Comparison of ENCODE assay signal across 21 mouse cellular contexts in the genomic region with DNA sequence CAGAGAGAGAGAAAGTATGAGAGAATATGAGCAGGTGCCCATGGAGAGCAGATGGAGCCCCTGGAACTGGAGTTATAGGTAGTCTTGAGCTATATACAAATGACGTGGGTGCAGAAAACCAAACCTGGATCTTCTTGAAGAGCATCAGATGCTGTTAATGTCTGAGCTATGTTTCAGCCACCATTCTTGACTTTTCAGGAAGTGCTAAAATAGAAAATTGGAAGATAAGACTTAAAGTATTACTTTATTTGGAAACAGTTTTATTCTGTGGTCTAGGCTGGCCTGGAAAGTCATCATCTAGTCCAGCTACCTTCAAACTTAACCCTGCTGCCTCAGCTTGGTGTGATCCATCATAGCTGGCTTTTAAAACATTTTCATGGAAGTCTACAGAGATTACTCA. TPM values are rescaled to one million over a fixed set of nuclear protein-coding genes. Genes with fewer than 3 reads are reported as not detected.
DNase-seq lines count a peak whose midpoint lies in the region; ATAC-seq lines count a peak whose summit lies in the region.
"Had no signal": no experiment of that assay in that cellular context is flagged by ENCODE, and none has a peak within 500 bp of the region (broad histone marks: within the 10 kb centered on the region; RNA-seq: fewer than 3 reads in every experiment).

No protein-coding gene starts in this region.

- ATAC-seq in frontal cortex, adult (ENCODE audit: low TSS enrichment), result peak; percentile 76
- ATAC-seq in common myeloid progenitor, adult 5-6 weeks (replicated peaks; ENCODE audit: low read depth, poor library complexity, severe bottlenecking), result peak; percentile 39; the same call in 1 of the 2 replicates
- ATAC-seq: activated CD4-positive, CD25-positive, alpha-beta regulatory T cell, adult 4 months; forebrain, embryonic 13.5 days; forebrain, embryonic 15.5 days; forebrain, postnatal 0 days; Patski had no signal

- intact Hi-C loops in heart, postnatal 25 days (cut with DNase I), result no loop called here

- DNase-seq in frontal cortex, postnatal 36 days (ENCODE audit: low spot score in 2 of 2), result no peak
- DNase-seq in 416B (ENCODE audit: low read depth) (peak; percentile 26), MEL-GATA-1-ER (ENCODE audit: extremely low read depth, low read depth) (peak; percentile 28), MN1 (ENCODE audit: low spot score) (no peak)
- no peak for DNase-seq in heart, postnatal 25 days (ENCODE audit: low spot score)
- DNase-seq: adrenal gland, adult 8-10 months; adrenal gland, postnatal 14 days; adrenal gland, postnatal 36 days; cerebellum, adult 11 months; cerebellum, adult 18-20 months; cerebellum, adult 8-10 months; cerebellum, adult 9-11 months; cerebellum, postnatal 14 days; cerebellum, postnatal 36 days; forebrain, postnatal 0 days had no signal

RNA-seq across cellular contexts. Expression of a gene that starts 7.3 kb away (rescaled TPM):
- total RNA-seq in common myeloid progenitor, adult 5-6 weeks (2017), result 77.5 and 91.0 TPM in 2 replicates
- 10 to 100 TPM; 79.9 to 87.0 TPM for total RNA-seq in heart, postnatal 25 days (2021)

Comparison
In these comparisons a context has a peak if more than half of its experiments do, and no peak if none do; other contexts are left out.
1. DNase-seq: peak in 416B (single experiment) and MEL-GATA-1-ER (single experiment); none in frontal cortex, postnatal 36 days (0 of 2), heart, postnatal 25 days (single experiment) and MN1 (single experiment).